Mouse (Mus musculus): ENCODE results near the gene Thap8.

Gene Thap8

DNA sequence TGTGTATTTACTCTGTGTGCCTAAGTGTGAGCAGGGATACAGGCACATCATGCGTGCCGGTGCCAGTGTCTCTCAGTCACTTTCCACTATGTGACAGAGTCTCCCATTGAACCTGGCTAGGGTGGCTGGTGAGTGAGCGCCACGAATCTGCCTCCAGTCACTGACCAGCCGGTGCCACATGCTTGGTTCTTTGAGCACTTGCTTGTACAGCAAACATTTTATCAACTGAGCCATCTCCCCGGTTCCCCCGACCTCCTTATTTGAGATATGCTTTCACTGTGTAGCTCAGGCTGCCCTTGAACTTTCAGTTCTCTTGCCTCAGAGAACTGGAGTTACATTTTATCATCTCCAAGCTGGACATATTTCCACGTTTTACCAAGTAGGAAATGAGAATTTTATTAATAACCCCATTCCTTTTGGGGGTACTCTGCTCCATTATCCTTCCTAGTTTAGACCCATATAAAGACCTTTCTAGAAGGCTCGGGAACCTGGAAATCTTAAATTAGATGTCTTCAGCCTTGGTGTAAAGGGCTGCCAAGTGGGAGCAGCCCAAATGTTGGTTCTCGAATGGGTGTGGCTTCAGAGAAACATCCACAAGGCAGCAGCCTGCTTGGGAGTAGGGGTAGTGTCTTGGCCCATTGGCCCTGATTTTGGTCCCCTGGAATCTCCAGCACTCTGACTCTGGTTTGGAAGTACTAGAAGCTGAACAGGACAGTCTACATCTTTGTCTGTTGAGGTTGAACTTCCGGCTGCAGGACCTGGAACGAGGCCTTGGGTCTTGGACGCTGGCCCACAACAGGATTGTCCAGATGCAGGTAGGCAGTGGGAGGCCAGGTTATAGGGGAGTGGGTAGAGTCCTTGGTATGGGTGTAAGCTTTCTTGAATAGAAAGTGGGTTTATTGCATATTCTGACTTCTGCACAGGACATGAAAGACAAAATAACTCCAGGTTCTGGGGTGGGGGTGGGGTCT lies 36.0 kb downstream of the Thap8 start:
- no peak for DNase-seq (ENCODE audit: low spot score in 2 of 2)

DNA sequence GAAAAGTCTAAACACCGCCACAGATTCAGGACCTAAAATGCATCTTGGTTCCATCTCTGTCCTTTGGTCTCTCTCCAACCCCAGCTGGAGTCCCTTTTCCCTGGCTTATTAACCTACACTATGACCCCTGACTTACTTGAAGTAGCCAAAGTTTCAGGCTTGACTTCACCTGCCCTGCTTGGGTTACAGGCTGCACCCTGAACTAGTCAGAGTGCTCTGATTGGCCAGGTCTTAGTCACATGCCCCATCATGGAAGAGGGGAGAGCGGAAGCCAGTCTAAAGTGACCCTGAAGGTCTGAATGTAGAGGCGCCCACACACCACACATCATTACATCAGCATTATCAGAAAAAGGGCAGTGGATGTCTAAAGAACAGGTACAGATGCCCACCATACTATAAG lies 38.2 kb downstream of the Thap8 start:
- no peak for DNase-seq (ENCODE audit: low spot score in 2 of 2)

DNA sequence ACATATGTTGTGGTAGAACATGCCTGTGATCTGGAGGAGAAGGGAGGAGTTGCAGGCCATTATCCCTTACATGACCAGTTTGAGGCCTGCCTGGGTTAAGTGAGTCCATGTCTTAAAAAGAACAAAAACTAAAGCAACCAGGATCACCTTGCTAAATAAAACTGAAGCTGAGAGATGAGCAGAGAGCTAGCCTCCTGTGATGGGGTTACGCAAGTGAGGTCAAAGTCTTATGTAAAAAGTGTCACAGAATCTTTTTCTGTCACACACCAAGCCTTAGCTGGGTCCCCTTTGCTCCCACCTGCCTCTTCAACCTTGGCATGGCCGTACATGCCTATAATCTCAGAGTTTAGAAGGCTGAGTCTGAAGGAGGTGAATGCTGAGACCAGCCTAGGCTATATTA lies 41.1 kb downstream of the Thap8 start:
- DNase-seq (ENCODE audit: low spot score in 2 of 2) = no peak

DNA sequence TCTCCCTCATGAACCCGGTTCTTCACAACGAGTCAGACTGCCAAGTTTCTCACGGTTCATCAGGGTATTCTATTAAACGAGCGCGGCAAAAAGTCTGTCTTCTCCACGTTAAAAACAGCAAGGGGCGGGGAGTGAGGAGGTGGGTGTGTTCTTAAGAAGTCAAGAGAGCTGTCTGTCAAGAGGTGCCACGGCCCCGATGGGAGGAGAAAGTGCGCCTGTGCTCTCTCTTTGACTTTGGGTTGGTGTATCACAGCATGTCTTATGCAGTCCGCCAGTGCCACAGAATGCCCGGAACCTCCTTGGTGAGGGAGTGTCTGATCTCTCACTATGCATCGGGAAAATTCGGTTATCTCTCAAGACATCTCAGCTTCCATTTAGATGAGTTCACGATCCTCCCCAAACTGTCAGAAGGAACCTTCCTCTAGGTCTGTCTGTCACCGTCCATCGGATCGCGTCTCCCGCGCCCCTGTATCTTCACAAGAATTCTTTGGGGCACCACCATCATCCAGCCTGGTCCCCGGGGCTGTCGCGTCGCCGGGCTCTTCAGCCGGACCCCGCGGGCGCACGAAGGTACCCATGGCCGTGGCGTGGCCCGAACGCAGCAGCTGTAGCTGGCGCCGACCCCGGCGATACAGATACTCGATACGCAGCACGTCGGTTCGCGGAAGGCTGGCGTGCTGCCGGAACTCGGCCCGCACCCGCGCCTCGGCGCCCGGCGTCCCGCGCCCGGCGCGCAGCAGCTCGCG lies 41.8 kb downstream of the Thap8 start, which contains the start of gene E130208F15Rik:
E130208F15Rik (plus strand) TSS at position 202 of the 746 bp plus-strand sequence.
- DNase-seq (ENCODE audit: low spot score in 2 of 2) = peak; percentile 78 to 83

GRCm38 (mm10) chr7:30322285-30322667 lies 42.4 kb downstream of the Thap8 start:
- peak; percentile 99 for DNase-seq (ENCODE audit: low spot score in 2 of 2)

- DNase-seq (ENCODE audit: low spot score in 2 of 2) = no peak
Measured at GRCm38 (mm10) chr7:30322865-30323264, 43.0 kb downstream of the Thap8 start.

- DNase-seq (ENCODE audit: low spot score in 2 of 2) = no peak
Measured at GRCm38 (mm10) chr7:30323795-30324194, 43.9 kb downstream of the Thap8 start, which contains the start of gene Sdhaf1. Sdhaf1 (minus strand) TSS chr7:30323895.

- no peak for DNase-seq (ENCODE audit: low spot score in 2 of 2)
Measured at GRCm38 (mm10) chr7:30324300-30324944, 44.5 kb downstream of the Thap8 start.

- DNase-seq (ENCODE audit: low spot score in 2 of 2) = no peak
Measured at GRCm38 (mm10) chr7:30325364-30325763, 45.5 kb downstream of the Thap8 start.

GRCm38 (mm10) chr7:30326427-30326826 lies 46.5 kb downstream of the Thap8 start:
- no peak for DNase-seq (ENCODE audit: low spot score in 2 of 2)

GRCm38 (mm10) chr7:30327140-30327539 lies 47.2 kb downstream of the Thap8 start:
- peak in 1 of 2 experiments; percentile 43 for DNase-seq (ENCODE audit: low spot score in 2 of 2)

- DNase-seq (ENCODE audit: low spot score in 2 of 2) = no peak
Measured at GRCm38 (mm10) chr7:30328379-30328778, 48.5 kb downstream of the Thap8 start.

- DNase-seq (ENCODE audit: low spot score in 2 of 2) = peak; percentile 94 to 97
Measured at GRCm38 (mm10) chr7:30331887-30332286, 52.0 kb downstream of the Thap8 start.

GRCm38 (mm10) chr7:30332622-30333259 lies 52.8 kb downstream of the Thap8 start:
- DNase-seq (ENCODE audit: low spot score in 2 of 2) = no peak

DNA sequence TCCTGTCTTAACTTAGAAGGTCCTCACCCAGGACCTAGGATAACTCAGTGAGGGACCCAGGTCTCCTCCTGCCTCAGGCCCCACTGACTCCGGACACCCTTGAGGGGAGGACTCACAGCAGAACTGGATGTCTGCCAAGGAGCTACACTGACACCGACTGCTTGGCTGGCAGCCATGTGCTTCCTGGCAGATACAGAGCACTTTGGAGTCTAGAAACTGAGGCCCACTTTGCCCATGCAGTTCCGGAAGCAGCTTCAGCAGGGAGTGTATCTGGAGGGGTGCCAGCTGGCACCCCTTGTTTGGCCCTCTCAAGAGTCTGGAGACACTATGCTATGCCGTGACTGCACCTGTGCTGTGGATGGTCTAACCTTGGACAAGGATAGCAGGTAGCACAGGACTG lies 53.5 kb downstream of the Thap8 start:
- DNase-seq (ENCODE audit: low spot score in 2 of 2) = peak; percentile 93 to 94

DNA sequence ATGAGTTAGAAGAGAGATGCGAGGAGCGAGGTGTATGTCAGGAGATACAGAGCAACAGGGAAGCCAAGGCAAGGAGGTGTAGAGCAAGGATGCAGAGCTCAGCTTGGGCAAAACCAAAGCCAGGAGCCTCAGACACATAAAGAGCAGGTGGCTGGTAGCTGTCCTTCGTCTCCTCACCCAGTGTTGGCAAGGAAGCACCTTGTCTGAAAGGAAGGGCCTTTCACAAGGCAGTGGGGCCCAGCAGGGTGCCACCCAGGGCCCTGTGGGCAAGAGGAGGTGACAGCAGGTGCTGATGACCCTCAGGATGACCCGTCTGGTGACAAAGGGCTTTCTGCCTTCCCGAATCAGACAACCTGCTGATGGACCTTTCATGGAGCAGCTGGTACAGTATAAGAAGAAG lies 54.7 kb downstream of the Thap8 start:
- DNase-seq (ENCODE audit: low spot score in 2 of 2) = no peak

- DNase-seq (ENCODE audit: low spot score in 2 of 2) = no peak
Measured at GRCm38 (mm10) chr7:30335688-30336087, 55.8 kb downstream of the Thap8 start.

DNA sequence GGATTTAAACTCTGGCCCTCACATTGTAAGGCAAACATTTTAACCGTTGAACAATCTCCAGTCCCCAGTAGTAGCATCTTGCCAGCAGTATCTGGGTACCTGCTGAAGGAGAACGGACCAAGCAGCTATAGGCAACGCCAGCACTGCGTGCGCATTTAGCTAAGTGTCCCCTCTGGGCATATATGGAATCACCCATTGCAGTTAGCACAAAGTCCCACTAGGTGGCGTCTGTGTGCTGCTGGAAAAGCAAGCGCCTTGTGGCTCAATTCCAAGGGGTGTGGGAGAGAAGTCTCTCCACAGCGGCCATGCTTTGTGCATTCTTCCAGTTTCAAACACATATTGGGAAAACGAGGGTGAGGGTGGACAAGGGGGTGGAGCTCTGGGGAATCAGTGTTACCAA lies 56.5 kb downstream of the Thap8 start:
- DNase-seq (ENCODE audit: low spot score in 2 of 2) = peak; percentile 94 to 95

- no peak for DNase-seq (ENCODE audit: low spot score in 2 of 2)
Measured at GRCm38 (mm10) chr7:30339432-30340109, 59.7 kb downstream of the Thap8 start.

All from right cerebral cortex, postnatal 10 days (tissue).